Mouse (Mus musculus) kidney, postnatal 36 days (tissue): ENCODE data around the gene Tom1.

ENCODE experiments used
- DNase-seq, 2 experiments: peaks; one replicate each; pipeline ENCODE4 v3.0.0; 2021 to 2022; ENCODE audit warnings: mixed read lengths in 2 of 2

The Tom1 gene

DNA sequence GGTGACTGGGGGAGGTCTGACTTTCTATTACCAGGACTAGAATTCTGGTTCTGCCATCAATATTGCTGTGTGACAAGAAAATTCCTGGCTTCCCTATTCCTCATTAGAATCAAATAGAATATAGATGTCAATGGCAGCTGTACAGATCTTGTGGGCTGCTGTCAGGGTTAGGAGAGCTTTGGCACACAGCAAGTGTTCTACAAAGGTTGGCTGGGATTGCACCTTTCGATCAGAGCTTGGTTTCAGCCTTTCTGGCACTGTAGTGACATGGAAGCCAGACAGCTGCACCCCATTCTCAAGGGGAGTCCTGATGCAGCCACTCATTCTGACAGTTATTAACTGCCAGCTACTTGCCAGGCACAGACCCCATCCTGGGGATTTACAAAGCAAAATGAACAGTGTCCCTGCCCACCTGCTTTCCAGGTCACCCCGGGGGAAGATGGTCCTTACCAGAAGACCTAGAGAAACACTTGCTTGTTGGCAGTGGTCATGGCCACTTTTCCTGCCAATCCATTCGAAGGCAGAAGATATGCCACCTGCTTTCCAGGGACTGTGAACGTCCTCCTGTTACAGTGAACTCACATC lies 57.4 kb downstream of the Tom1 start:
- DNase-seq = no peak

DNA sequence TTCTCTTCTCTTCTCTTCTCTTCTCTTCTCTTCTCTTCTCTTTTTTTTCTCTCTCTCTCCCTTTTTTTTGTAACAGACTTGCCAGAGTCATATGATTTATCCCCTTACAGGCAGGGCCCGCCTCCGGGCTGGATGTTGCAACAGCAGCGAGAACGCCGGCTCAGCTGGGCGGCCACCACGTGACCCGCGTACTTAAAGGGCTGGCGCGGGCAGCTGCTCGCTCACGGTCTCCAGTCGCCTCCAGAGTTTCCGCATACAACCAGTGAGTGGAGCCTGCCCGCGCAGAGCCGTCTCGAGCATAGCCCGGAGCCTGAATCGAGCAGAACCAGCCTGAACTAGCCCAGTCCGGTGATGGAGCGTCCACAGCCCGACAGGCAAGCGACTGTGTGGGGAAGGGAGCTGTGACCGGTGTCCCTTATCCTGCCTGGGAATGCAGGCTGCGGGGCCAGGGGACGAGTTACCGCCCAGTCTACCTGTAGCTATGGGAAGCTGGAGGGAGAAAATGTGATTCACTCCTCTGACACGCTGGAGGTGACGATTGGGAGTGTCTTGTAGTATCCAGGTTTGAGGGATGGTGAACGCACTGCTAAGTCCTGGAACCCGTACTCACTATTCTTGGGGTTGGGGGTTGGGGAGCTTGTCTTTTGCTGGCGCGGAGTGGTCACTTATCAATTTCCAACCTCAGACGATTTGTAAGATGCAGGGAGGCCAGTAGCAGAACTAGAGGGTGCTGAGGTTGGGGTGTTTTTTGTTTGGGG lies 60.1 kb downstream of the Tom1 start, which contains the start of gene Hmox1:
TSS of gene Hmox1 (plus strand) at position 223 of the 758 bp plus-strand sequence.
- DNase-seq = peak; percentile 97

DNA sequence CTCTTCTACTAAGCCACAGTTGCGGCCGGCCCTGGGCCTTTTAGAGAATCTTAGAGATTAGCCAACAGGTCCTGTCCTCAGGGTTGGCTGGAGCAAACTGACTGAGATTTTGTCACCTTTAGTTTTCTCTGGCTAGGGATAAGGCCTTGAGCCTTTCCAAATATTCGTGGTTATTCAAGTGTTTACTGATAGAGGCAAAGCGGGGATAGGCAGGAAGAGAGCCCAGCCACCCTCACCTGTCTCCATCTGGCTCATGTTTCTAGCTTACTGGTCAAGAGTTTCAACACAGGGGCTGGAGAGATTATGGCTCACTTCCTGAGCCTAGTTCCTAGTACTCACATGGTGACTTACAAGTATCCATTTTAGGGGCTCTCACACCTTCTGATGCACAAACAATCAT lies 69.5 kb downstream of the Tom1 start:
- DNase-seq = no peak

DNA sequence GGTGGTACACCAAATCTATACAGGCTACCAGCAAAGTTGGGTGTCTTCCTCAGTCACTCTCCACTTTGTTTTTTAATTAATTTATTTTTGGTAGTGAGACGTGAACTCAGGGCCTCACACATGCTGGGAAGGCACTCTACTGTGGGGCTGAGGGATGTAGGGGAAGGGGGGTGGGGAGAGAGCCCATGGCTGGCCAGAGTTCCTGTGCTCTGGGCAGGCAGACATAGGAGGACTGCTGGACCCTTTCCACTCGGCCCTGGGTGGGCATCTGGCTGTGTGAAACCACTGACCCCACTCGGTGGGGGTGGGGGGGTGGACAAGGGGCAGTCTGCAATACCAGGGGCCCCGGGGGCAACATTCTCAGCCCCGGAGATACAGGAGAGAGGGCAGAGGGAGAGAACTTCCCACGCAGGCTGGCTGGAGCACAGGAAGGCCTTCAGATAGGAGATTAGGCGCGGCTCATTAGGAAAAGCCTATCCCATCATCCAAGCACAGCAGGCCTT lies 69.9 kb downstream of the Tom1 start:
- no peak for DNase-seq

DNA sequence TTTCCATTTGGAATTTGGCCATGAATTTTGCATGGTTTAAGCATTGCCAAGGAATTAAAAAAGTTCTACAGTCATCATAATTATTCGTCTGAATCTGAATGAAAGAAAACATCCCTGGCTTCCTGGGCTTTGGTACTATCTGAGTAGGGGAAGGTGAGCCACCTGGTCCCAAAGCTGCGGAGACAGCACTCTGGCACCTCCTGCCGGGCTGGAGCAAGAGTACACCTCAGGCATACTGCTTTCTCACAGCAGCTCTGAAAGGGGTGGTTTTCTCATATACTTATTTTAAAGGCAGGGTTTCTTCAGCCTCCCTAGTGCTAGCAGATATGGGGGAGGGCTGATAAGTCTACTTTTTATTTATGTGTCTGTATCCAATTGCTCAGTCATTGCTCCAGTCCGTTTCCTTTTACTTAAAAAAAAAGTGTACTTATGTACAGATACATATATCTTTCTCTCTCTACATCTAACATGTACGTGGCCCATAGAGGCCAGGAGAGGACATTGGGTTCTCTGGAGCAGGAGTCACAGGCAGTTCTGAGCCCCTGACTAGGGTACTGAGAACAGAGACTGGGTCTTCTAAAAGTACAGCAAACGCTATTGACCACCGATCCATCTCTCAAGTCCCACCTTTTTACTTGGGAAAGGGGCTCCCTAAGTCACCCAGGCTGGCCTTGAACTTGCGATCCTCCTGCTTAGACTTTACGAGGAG lies 75.2 kb downstream of the Tom1 start:
- DNase-seq = peak; percentile 90 to 94

DNA sequence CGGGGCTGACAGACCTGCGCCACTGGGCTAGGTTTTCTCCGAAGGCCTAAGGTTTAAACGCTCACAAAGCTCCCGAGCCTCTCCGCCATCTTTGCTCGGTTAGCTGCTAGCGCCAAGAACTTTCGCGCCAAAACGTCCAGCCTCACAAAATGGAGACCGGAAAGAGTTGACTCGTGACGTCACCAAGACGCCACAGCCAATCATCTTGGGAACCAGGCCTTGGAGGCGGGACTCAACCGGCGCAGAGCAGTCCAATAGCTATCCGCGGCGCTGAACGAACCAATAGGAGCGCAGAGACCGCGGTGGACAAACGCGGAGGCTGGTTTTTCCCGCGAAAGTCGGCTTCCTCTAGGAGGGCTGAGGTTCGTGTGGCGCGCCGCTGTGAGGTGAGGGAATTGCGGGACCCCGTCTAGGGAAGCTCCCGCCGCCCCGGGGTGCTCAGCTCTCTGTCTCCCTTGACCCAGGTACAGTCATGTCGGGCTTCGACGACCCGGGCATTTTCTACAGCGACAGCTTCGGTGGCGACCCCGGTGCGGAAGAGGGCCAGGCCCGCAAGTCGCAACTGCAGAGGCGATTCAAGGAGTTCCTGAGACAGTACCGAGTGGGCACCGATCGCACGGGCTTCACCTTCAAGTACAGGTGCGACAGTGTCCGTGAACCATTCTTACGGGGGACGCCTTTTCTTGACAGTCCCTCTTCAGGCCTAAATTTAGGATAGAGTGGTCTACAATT lies 75.9 kb downstream of the Tom1 start, which contains the start of gene Mcm5:
TSS of gene Mcm5 (plus strand) at position 334 of the 732 bp plus-strand sequence.
- peak; percentile 98 to 99 for DNase-seq

DNA sequence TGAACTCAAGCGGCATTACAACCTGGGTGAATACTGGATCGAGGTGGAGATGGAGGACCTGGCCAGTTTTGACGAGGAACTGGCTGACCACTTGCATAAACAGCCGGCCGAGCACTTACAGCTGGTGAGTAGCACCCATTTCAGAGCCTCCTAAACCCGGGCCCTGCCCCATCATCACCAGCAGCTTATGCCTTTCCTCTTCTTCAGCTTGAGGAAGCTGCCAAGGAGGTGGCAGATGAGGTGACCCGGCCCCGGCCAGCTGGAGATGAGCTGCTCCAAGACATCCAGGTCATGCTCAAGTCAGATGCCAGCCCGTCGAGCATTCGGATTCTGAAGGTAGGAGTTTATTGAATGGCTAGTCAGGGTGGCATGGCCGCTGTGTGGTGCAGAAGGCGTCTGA lies 76.6 kb downstream of the Tom1 start:
- DNase-seq = no peak

DNA sequence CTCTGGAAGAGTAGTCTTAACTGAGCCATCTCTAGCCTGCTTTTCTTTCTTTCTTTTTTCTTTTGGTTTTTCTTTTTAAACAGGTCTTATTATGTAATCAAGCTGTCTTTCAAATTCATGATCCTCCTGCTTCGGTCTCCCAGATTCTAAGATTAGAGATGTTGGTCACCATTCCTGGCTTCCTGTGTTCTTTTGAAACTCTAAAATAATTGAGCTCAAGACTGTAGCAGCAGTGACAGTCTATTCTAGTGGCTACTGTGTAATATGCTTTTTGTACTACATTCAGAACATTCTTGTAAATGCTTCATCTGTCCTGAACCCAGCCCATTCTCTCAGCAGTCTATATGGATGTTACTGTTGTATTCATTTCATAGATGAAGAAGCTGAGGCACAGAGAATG lies 85.0 kb downstream of the Tom1 start:
- DNase-seq = no peak

DNA sequence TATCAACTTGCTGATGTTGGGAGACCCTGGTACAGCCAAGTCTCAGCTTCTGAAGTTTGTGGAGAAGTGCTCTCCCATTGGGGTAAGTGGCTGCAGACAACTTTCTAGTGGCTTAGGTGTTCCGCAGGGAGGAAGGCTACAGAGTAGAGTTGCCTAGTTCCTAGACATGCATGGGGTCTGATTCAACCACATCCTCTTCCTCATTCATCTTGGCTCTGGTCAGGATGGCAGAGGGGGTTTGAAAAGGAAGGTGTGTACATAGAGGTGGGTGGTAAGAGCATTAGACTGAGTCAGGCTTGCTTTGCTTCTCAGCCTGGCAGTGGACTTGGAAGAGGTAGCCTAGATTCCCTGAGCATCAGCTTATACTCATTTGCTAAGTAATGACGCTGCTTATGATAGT lies 85.8 kb downstream of the Tom1 start:
- DNase-seq = no peak
